Mouse (Mus musculus) brain, embryonic 14.5 days (tissue): Measurements from ENCODE around the gene Cnot10.

ENCODE experiments used
- CTCF ChIP-seq: fragments of 200-500 bp; IDR thresholded peaks from 2 replicates; pipeline ENCODE4 v1.5.1; 2012; ENCODE audit warnings: inconsistent platforms, mild to moderate bottlenecking, moderate library complexity, borderline replicate concordance; ENCODE audit not compliant: insufficient read depth, insufficient read length; ENCODE audit errors: extremely low read depth
- POLR2A ChIP-seq: fragments of 200-500 bp; IDR thresholded peaks from 2 replicates; pipeline ENCODE4 v1.6.1; 2012; ENCODE audit warnings: mild to moderate bottlenecking, inconsistent platforms, borderline replicate concordance; ENCODE audit not compliant: poor library complexity, insufficient read depth, insufficient read length, severe bottlenecking; ENCODE audit errors: extremely low read depth

GRCm38 (mm10) chr9:114546765-114547164 lies 93.2 kb downstream of the Cnot10 start:
- TF ChIP-seq POLR2A (no peak), CTCF (no peak)
